Mouse (Mus musculus) CH12.LX (cell line): Measurements from ENCODE around the gene Cd69. TPM values are rescaled to one million over a fixed set of nuclear protein-coding genes. Genes with fewer than 3 reads are reported as not detected.

Experiments
- DNase-seq: peaks from one replicate; pipeline ENCODE4 v3.0.0-alpha.2; 2013; ENCODE audit errors: extremely low read depth
- H3K27ac ChIP-seq: 2 replicates; pipeline ENCODE4 v1.5.1; 2012; ENCODE audit warnings: low read depth, mild to moderate bottlenecking, control low read depth, moderate library complexity; ENCODE audit not compliant: insufficient read depth
- H3K27me3 ChIP-seq: replicated peaks from 2 replicates; pipeline ENCODE3; 2012; ENCODE audit warnings: inconsistent platforms
- H3K36me3 ChIP-seq, 2 experiments: replicated peaks in 1 of 2; 2 replicates each; pipeline versions ENCODE3 to v1.6.1; 2012; ENCODE audit warnings: inconsistent platforms in 1 of 2, low read length in 1 of 2, mild to moderate bottlenecking in 1 of 2, mixed read lengths in 1 of 2, moderate library complexity in 1 of 2; ENCODE audit not compliant: control insufficient read depth in 1 of 2, insufficient read depth in 1 of 2
- H3K4me1 ChIP-seq, 2 experiments: 2 replicates each; pipeline ENCODE4 v1.6.1; 2012; ENCODE audit warnings: inconsistent platforms in 1 of 2, moderate library complexity in 1 of 2; ENCODE audit not compliant: insufficient read depth in 2 of 2, control insufficient read depth in 1 of 2
- H3K4me2 ChIP-seq: 2 replicates; pipeline ENCODE4 v1.6.1; 2012; ENCODE audit warnings: low read depth, mild to moderate bottlenecking, control low read depth; ENCODE audit not compliant: poor library complexity, insufficient read depth, severe bottlenecking
- H3K4me3 ChIP-seq, 3 experiments: fragments of 150-350 bp in 1 of 3; sonication (generic) in 1 of 3; replicated peaks in 1 of 3; 2 replicates each; pipeline versions ENCODE3 to v1.5.1; 2011 to 2012; ENCODE audit warnings: low read depth in 2 of 3, low read length in 2 of 3, mild to moderate bottlenecking in 2 of 3, moderate library complexity in 2 of 3, control low read depth in 1 of 3, improper control_type of control experiment in 1 of 3, inconsistent platforms in 1 of 3, mixed read lengths in 1 of 3; ENCODE audit not compliant: poor library complexity in 1 of 3
- H3K79me2 ChIP-seq: replicated peaks from 2 replicates; pipeline ENCODE4 v1.6.1; 2012; ENCODE audit warnings: mild to moderate bottlenecking, moderate library complexity; ENCODE audit not compliant: control insufficient read depth, poor library complexity, insufficient read depth, severe bottlenecking; ENCODE audit errors: extremely low read depth
- H3K9ac ChIP-seq: 2 replicates; pipeline ENCODE4 v1.6.1; 2012; ENCODE audit warnings: low read depth, mild to moderate bottlenecking, control low read depth, moderate library complexity; ENCODE audit not compliant: insufficient read depth
- H3K9me3 ChIP-seq: replicated peaks from 2 replicates; pipeline ENCODE3; 2012; ENCODE audit warnings: low read length, inconsistent platforms, mixed read lengths
- BHLHE40 ChIP-seq: IDR thresholded peaks from 2 replicates; pipeline ENCODE4 v1.6.1; 2011; ENCODE audit warnings: mild to moderate bottlenecking, low read depth, low read length, improper control_type of control experiment
- CHD1 ChIP-seq: IDR thresholded peaks from 2 replicates; pipeline ENCODE4 v1.6.1; 2012; ENCODE audit warnings: low read depth, low read length, improper control_type of control experiment, inconsistent platforms
- CHD2 ChIP-seq: IDR thresholded peaks from 2 replicates; pipeline ENCODE4 v1.6.1; 2011; ENCODE audit warnings: low read length, improper control_type of control experiment
- E2F4 ChIP-seq: IDR thresholded peaks from 2 replicates; pipeline ENCODE4 v1.6.1; 2011; ENCODE audit warnings: low read depth, low read length, improper control_type of control experiment; ENCODE audit not compliant: insufficient replicate concordance
- ELF1 ChIP-seq: IDR thresholded peaks from 2 replicates; pipeline ENCODE4 v1.6.1; 2014; ENCODE audit warnings: low read depth, mild to moderate bottlenecking, inconsistent platforms, low read length, improper control_type of control experiment
- EP300 ChIP-seq: IDR thresholded peaks from 2 replicates; pipeline ENCODE4 v1.6.1; 2011; ENCODE audit warnings: low read length, improper control_type of control experiment
- HCFC1 ChIP-seq: IDR thresholded peaks from 2 replicates; pipeline ENCODE4 v1.6.1; 2012; ENCODE audit warnings: low read depth, mild to moderate bottlenecking, inconsistent platforms, low read length, improper control_type of control experiment
- IRF4 ChIP-seq: IDR thresholded peaks from 2 replicates; pipeline ENCODE4 v1.6.1; 2014; ENCODE audit warnings: low read depth, mild to moderate bottlenecking, inconsistent platforms, low read length, improper control_type of control experiment
- JUN ChIP-seq: IDR thresholded peaks from 2 replicates; pipeline ENCODE4 v1.6.1; 2011; ENCODE audit warnings: low read depth, mild to moderate bottlenecking, low read length, improper control_type of control experiment, moderate library complexity; ENCODE audit not compliant: insufficient read depth
- JUND ChIP-seq: conservative IDR thresholded peaks from 2 replicates; pipeline ENCODE4 v1.6.1; 2011; ENCODE audit warnings: low read depth, low read length, improper control_type of control experiment
- KAT2A ChIP-seq: IDR thresholded peaks from 2 replicates; pipeline ENCODE4 v1.6.1; 2012; ENCODE audit warnings: low read length, improper control_type of control experiment, inconsistent platforms; ENCODE audit not compliant: insufficient replicate concordance
- MAX ChIP-seq: IDR thresholded peaks from 2 replicates; pipeline ENCODE4 v1.6.1; 2011; ENCODE audit warnings: low read length, improper control_type of control experiment
- MAZ ChIP-seq: IDR thresholded peaks from 2 replicates; pipeline ENCODE4 v1.6.1; 2012; ENCODE audit warnings: low read depth, mild to moderate bottlenecking, inconsistent platforms, low read length, improper control_type of control experiment, moderate library complexity
- MXI1 ChIP-seq: IDR thresholded peaks from 2 replicates; pipeline ENCODE4 v1.6.1; 2011; ENCODE audit warnings: mild to moderate bottlenecking, low read depth, low read length, improper control_type of control experiment
- MYC ChIP-seq: IDR thresholded peaks from 2 replicates; pipeline ENCODE4 v1.6.1; 2011; ENCODE audit warnings: low read depth, mild to moderate bottlenecking, improper control_type of control experiment, low read length
- NRF1 ChIP-seq: IDR thresholded peaks from 2 replicates; pipeline ENCODE4 v1.6.1; 2014; ENCODE audit warnings: low read depth, mild to moderate bottlenecking, inconsistent platforms, low read length, improper control_type of control experiment, moderate library complexity
- PAX5 ChIP-seq: IDR thresholded peaks from 2 replicates; pipeline ENCODE4 v1.6.1; 2012; ENCODE audit warnings: low read length, inconsistent platforms, mixed read lengths
- POLR2A ChIP-seq: IDR thresholded peaks from 2 replicates; pipeline ENCODE4 v1.6.1; 2011; ENCODE audit warnings: low read depth, mild to moderate bottlenecking, improper control_type of control experiment, low read length
- RCOR1 ChIP-seq: conservative IDR thresholded peaks from 2 replicates; pipeline ENCODE4 v1.6.1; 2012; ENCODE audit warnings: low read depth, mild to moderate bottlenecking, inconsistent platforms, low read length, improper control_type of control experiment
- SIN3A ChIP-seq: IDR thresholded peaks from 2 replicates; pipeline ENCODE4 v1.6.1; 2012; ENCODE audit warnings: low read length, improper control_type of control experiment, inconsistent platforms
- TCF12 ChIP-seq: IDR thresholded peaks from 2 replicates; pipeline ENCODE4 v1.6.1; 2014; ENCODE audit warnings: low read depth, mild to moderate bottlenecking, inconsistent platforms, low read length, improper control_type of control experiment
- ZNF384 ChIP-seq: IDR thresholded peaks from 2 replicates; pipeline ENCODE4 v1.6.1; 2012; ENCODE audit warnings: low read depth, low read length, improper control_type of control experiment, inconsistent platforms
- dilution Hi-C: fragments of 300-500 bp; cut with MboI; formaldehyde crosslinking; loops from 2 replicates; pipeline ENCODE4 v1.14.3; 2020; ENCODE audit warnings: low sequenced_read_pairs; ENCODE audit not compliant: extremely low pct_unique_long_range_greater_than_20kb, extremely low pct_ligation_motif_present
- in situ Hi-C: fragments of 300-500 bp; cut with MboI; formaldehyde crosslinking; loops from 3 replicates; pipeline ENCODE4 v1.14.3; 2019; ENCODE audit warnings: low sequenced_read_pairs, low pct_ligation_motif_present, low pct_unique_long_range_greater_than_20kb, mixed read lengths
- polyA plus RNA-seq: library from polyadenylated mRNA; unstranded; fragments of >175 nt; gene quantifications from 2 replicates; pipeline ENCODE4 v1.2.1, GENCODE M21; 2012; ENCODE audit warnings: low read depth; ENCODE audit not compliant: insufficient read length
- total RNA-seq, 2 experiments: library from RNA; depleted of rRNA; stranded (reverse); fragments of 300-350 nt in 1 of 2; fragments of >200 nt in 1 of 2; gene quantifications; 2 replicates each; pipeline ENCODE4 v1.2.3; 2012 to 2014

The Cd69 gene
- total and polyA plus RNA-seq, 3 experiments = 71.2 to 229 (median 132) TPM

DNA sequence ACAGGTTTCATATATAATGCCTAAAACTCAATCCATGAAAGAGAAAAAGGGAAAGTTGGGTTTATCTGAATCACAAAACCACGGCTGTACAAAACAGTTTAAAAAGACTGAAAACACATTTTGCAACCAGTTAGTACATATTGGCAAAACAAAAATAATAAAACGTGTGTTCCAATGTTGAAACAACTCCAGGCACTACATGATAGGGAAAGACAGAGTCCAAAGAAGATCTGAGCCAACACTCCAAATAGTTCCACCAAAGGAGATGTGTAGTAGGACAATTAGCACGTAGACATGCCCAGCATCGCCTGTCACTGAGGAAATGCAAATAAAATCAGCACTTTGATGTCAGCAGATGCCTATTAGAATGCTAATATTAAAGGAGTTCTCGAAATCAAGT, 33.8 kb downstream of the Cd69 start:
- H3K36me3 ChIP-seq = no peaks in the 10 kb centered on the region
- H3K27ac ChIP-seq = peak overlapping the region; percentile 62; the same call in 1 of the 2 replicates
- peak overlapping the region; percentile 95 for H3K4me2 ChIP-seq
- H3K4me1 ChIP-seq = peaks cover 0 to 26% of the 10 kb centered on the region in 2 experiments; a peak in 2 of 4 replicates
- dilution Hi-C loops (no loop called here), in situ Hi-C loops (loop anchor here (10.0 kb wide), 2 partner anchors 167 to 267 kb away; no protein-coding TSS in a partner anchor)
- H3K27me3 ChIP-seq = no peaks in the 10 kb centered on the region
- peak overlapping the region; percentile 45 for H3K9ac ChIP-seq
- DNase-seq = no peak
- no peaks in the 10 kb centered on the region for H3K79me2 ChIP-seq
- H3K9me3 ChIP-seq = no peaks in the 10 kb centered on the region
- H3K4me3 ChIP-seq = peak overlapping the region in 2 of 3 experiments; percentile 28 to 37
- TF ChIP-seq MYC (no peak), EP300 (0 out of 2 replicates have a peak, but pooled peaks have one; percentile 2)

DNA sequence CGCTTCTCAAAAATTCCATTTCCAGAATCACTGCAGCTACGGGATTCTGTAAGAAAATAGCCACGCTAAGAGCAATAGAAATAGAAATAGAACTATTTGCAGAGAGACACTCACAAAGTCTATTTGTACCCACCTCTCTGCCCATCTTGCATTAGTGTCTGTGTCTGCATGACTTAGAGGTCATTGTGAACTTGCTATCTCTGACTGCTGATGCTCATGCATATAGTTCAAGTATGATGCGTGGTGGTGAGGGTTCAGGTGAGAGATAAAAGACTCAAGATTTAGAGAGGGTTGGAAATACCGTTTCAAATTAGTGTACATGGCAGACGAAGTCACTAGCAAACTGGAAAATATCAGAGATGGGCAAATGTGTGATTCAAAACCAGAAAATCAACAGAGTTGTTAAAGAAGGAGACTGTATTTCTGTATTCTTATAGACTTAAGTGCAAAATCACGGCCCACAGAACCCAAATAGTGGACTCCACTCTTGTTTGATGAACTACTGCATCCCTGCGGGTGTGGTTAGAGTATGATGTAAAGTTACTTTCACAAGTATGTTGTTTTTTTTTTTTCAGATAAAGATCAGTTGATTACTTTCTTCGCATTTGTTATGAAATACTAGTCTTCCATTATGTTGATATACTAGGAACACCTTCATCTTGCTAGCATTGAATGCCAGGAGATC, 35.5 kb downstream of the Cd69 start:
- Histone ChIP-seq H3K9ac (peak overlapping the region; percentile 71; the same call in 1 of the 2 replicates), H3K27ac (peak overlapping the region; percentile 91), H3K79me2 (no peaks in the 10 kb centered on the region), H3K9me3 (no peaks in the 10 kb centered on the region), H3K36me3 (no peaks in the 10 kb centered on the region), H3K4me1 (peaks cover 0 to 37% of the 10 kb centered on the region in 2 experiments; a peak in 2 of 4 replicates), H3K27me3 (no peaks in the 10 kb centered on the region), H3K4me3 (peak overlapping the region in 2 of 3 experiments; percentile 49 to 78), H3K4me2 (peak overlapping the region; percentile 91)
- no peak for DNase-seq
- TF ChIP-seq BHLHE40 (0 out of 2 replicates have a peak, but pooled peaks have one; percentile 32), PAX5 (no peak), RCOR1 (0 out of 2 replicates have a peak, but pooled peaks have one; percentile 50), CHD2 (0 out of 2 replicates have a peak, but pooled peaks have one; percentile 23), CHD1 (peak; percentile 68), JUN (peak; percentile 2; the same call in 1 of the 2 replicates), MXI1 (peak; percentile 18; the same call in 1 of the 2 replicates), HCFC1 (0 out of 2 replicates have a peak, but pooled peaks have one; percentile 27), TCF12 (no peak), MAX (0 out of 2 replicates have a peak, but pooled peaks have one; percentile 12), EP300 (peak; percentile 55; the same call in 1 of the 2 replicates), SIN3A (peak; percentile 53; the same call in 1 of the 2 replicates), KAT2A (0 out of 2 replicates have a peak, but pooled peaks have one; percentile 27), E2F4 (no peak), POLR2A (no peak), JUND (0 out of 2 replicates have a peak, but pooled peaks have one; percentile 36), NRF1 (no peak), MAZ (no peak), ELF1 (no peak), ZNF384 (peak; percentile 24; the same call in 1 of the 2 replicates), IRF4 (peak; percentile 59; the same call in 1 of the 2 replicates)
- dilution Hi-C loops (no loop called here), in situ Hi-C loops (loop anchor here (10.0 kb wide), 2 partner anchors 165 to 265 kb away; no protein-coding TSS in a partner anchor)
